Mouse (Mus musculus): ENCODE measurements around the gene Coro2a. TPM values are rescaled to one million over a fixed set of nuclear protein-coding genes. Genes with fewer than 3 reads are reported as not detected.

Coro2a gene
- total and polyA plus RNA-seq, 3 experiments, result 0.35 to 6.8 TPM; not detected in 1

DNA sequence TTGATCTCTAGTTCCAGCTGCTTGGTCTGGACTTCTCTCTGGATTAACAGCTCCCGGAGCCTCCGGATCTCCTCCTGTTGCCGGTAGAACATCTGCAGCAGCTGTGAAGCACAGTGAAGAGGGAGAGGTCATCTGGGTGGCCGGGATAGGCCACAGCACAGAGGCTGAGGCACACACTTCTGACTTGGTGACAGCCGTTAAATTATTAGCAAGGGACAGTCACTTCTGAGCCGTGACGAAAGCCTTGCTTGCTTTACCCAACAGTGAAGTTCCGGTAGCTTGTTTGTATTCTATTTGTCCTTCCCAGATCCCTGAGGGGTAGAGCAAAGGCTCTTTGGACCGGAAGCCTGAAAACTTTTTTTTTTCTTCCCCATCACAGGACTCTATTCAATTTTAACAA is 62.8 kb downstream of the Coro2a start:
- Histone ChIP-seq H3K79me2 (ENCODE audit: control insufficient read depth, insufficient read depth, low read length, poor library complexity) (no peaks in the 10 kb centered on the region), H3K27ac (ENCODE audit: control insufficient read depth, low read depth, low read length) (no peak overlapping the region), H3K4me3 (ENCODE audit: control insufficient read depth in 1 of 2, insufficient read depth in 1 of 2, low read depth in 2 of 2, low read length in 2 of 2) (no peak overlapping the region), H3K36me3 (ENCODE audit: control insufficient read depth in 1 of 2, insufficient read depth in 2 of 2, low read length in 2 of 2) (no peaks in the 10 kb centered on the region; a peak in 2 of 4 replicates), H3K27me3 (ENCODE audit: control insufficient read depth in 1 of 2, insufficient read depth in 2 of 2, low read length in 2 of 2) (peaks cover 0 to 3% of the 10 kb centered on the region in 2 experiments; a peak in 2 of 4 replicates), H3K4me1 (ENCODE audit: control insufficient read depth in 1 of 2, insufficient read depth in 2 of 2, low read length in 2 of 2) (peaks cover 0 to 11% of the 10 kb centered on the region in 2 experiments; a peak in 1 of 4 replicates), H3K9me3 (replicated peaks; ENCODE audit: insufficient read depth, low read length) (no peaks in the 10 kb centered on the region), H3K9ac (ENCODE audit: control insufficient read depth, low read depth, low read length, poor library complexity, severe bottlenecking) (no peak overlapping the region)
- no peak for DNase-seq (ENCODE audit: low read depth, low spot score)
- no peak for TF ChIP-seq USF1 (IDR thresholded peaks at IDR 0.05; ENCODE audit: low read depth, low read length)
- no peak for TF ChIP-seq ZC3H11A (IDR thresholded peaks at IDR 0.05; ENCODE audit: low read depth, low read length)
- TF ChIP-seq POLR2AphosphoS2 (IDR thresholded peaks at IDR 0.05; ENCODE audit: low read length), result no peak
- TF ChIP-seq ETS1 (IDR thresholded peaks at IDR 0.05; ENCODE audit: low read depth, low read length), result no peak
- TF ChIP-seq MEF2A (IDR thresholded peaks at IDR 0.05; ENCODE audit: extremely low read depth, insufficient replicate concordance, low read depth, low read length, poor library complexity, severe bottlenecking), result no peak
- no peak for TF ChIP-seq SMC3 (IDR thresholded peaks at IDR 0.05; ENCODE audit: low read depth, low read length)
- no peak for TF ChIP-seq E2F4 (IDR thresholded peaks at IDR 0.05; ENCODE audit: borderline replicate concordance, low read depth, low read length)
- TF ChIP-seq MYB (IDR thresholded peaks at IDR 0.05; ENCODE audit: low read depth, low read length), result no peak
- TF ChIP-seq MAFK (IDR thresholded peaks at IDR 0.05; ENCODE audit: borderline replicate concordance, low read depth, low read length), result no peak
- no peak for TF ChIP-seq NRF1 (IDR thresholded peaks at IDR 0.05; ENCODE audit: insufficient read depth, low read depth, low read length, poor library complexity, severe bottlenecking)
- TF ChIP-seq SIN3A (IDR thresholded peaks at IDR 0.05; ENCODE audit: low read length), result no peak
- TF ChIP-seq ELF1 (IDR thresholded peaks at IDR 0.05; ENCODE audit: low read depth, low read length), result no peak
- no peak for TF ChIP-seq RCOR1 (IDR thresholded peaks at IDR 0.05; ENCODE audit: low read depth, low read length)
- TF ChIP-seq NELFE (IDR thresholded peaks at IDR 0.05; ENCODE audit: low read depth, low read length), result no peak
- no peak for TF ChIP-seq HCFC1 (IDR thresholded peaks at IDR 0.05; ENCODE audit: low read depth, low read length)
- TF ChIP-seq TAL1 (IDR thresholded peaks at IDR 0.05; ENCODE audit: low read length), result no peak
- no peak for TF ChIP-seq ZKSCAN1 (IDR thresholded peaks at IDR 0.05; ENCODE audit: low read depth, low read length)
- TF ChIP-seq TCF12 (IDR thresholded peaks at IDR 0.05; ENCODE audit: low read depth, low read length), result no peak
- TF ChIP-seq CTCF (IDR thresholded peaks at IDR 0.05 in 2 of 3, conservative IDR thresholded peaks at IDR 0.05 in 1 of 3; ENCODE audit: control insufficient read depth in 1 of 3, insufficient read depth in 1 of 3, low read depth in 2 of 3, low read length in 3 of 3, poor library complexity in 1 of 3, severe bottlenecking in 1 of 3), result no peak
- TF ChIP-seq MYC (IDR thresholded peaks at IDR 0.05; ENCODE audit: low read depth, low read length), result no peak

GRCm38 (mm10) chr4:46535840-46536361 is 66.1 kb downstream of the Coro2a start, which contains the start of gene Trim14:
Gene Trim14 (minus strand): TSS chr4:46536141.
- peak within 1 kb of the TSS; percentile 15; the same call in 1 of the 2 replicates for H3K27ac ChIP-seq (ENCODE audit: control insufficient read depth, low read depth, low read length)
- no peaks in the 10 kb centered on the region; a peak in 2 of 4 replicates for H3K36me3 ChIP-seq (ENCODE audit: control insufficient read depth in 1 of 2, insufficient read depth in 2 of 2, low read length in 2 of 2)
- peaks cover 0 to 3% of the 10 kb centered on the region in 2 experiments; a peak in 2 of 4 replicates for H3K27me3 ChIP-seq (ENCODE audit: control insufficient read depth in 1 of 2, insufficient read depth in 2 of 2, low read length in 2 of 2)
- TF ChIP-seq MAFK (IDR thresholded peaks at IDR 0.05; ENCODE audit: borderline replicate concordance, low read depth, low read length) (no peak), NELFE (IDR thresholded peaks at IDR 0.05; ENCODE audit: low read depth, low read length) (0 out of 2 replicates have a peak, but pooled peaks have one; percentile 16), RAD21 (IDR thresholded peaks at IDR 0.05; ENCODE audit: low read depth, low read length) (peak; percentile 11), ZKSCAN1 (IDR thresholded peaks at IDR 0.05; ENCODE audit: low read depth, low read length) (no peak), CTCF (IDR thresholded peaks at IDR 0.05 in 2 of 3, conservative IDR thresholded peaks at IDR 0.05 in 1 of 3; ENCODE audit: control insufficient read depth in 1 of 3, insufficient read depth in 1 of 3, low read depth in 2 of 3, low read length in 3 of 3, poor library complexity in 1 of 3, severe bottlenecking in 1 of 3) (peak in 2 of 3 experiments; percentile 23 to 26; a peak in 2 of 6 replicates), CHD2 (IDR thresholded peaks at IDR 0.05; ENCODE audit: low read length) (no peak), POLR2A (IDR thresholded peaks at IDR 0.05; ENCODE audit: control insufficient read depth in 1 of 2, insufficient read depth in 1 of 2, low read depth in 1 of 2, low read length in 2 of 2, poor library complexity in 1 of 2) (0 out of 4 replicates have a peak, but pooled peaks of 1 of the 2 experiments have one; percentile 25), JUND (IDR thresholded peaks at IDR 0.05; ENCODE audit: low read depth, low read length) (no peak), MAX (IDR thresholded peaks at IDR 0.05; ENCODE audit: low read length) (0 out of 2 replicates have a peak, but pooled peaks have one; percentile 4)
- H3K9ac ChIP-seq (ENCODE audit: control insufficient read depth, low read depth, low read length, poor library complexity, severe bottlenecking), result peak within 1 kb of the TSS; percentile 64
- DNase-seq (ENCODE audit: low read depth, low spot score), result peak; percentile 67
- no peaks in the 10 kb centered on the region for H3K79me2 ChIP-seq (ENCODE audit: control insufficient read depth, insufficient read depth, low read length, poor library complexity)
- H3K9me3 ChIP-seq (replicated peaks; ENCODE audit: insufficient read depth, low read length), result no peaks in the 10 kb centered on the region
- peaks cover 0 to 11% of the 10 kb centered on the region in 2 experiments; a peak in 1 of 4 replicates for H3K4me1 ChIP-seq (ENCODE audit: control insufficient read depth in 1 of 2, insufficient read depth in 2 of 2, low read length in 2 of 2)
- peak within 1 kb of the TSS; percentile 63 to 84 for H3K4me3 ChIP-seq (ENCODE audit: control insufficient read depth in 1 of 2, insufficient read depth in 1 of 2, low read depth in 2 of 2, low read length in 2 of 2)
